Mouse (Mus musculus): ENCODE data around the gene Myo15. TPM values are rescaled to one million over a fixed set of nuclear protein-coding genes. Genes with fewer than 3 reads are reported as not detected.

Gene Myo15
- not detected for polyA plus RNA-seq (2015; fragmentation: Illumina TruSeq; extraction: RNeasy Lipid Tissue Mini Kit (QIAGEN cat#74804); ENCODE audit: insufficient read depth, low read depth, low replicate concordance)

GRCm38 (mm10) chr11:60469039-60469438 lies at the start of gene Myo15:
Gene Myo15 (plus strand): TSS chr11:60469339.

GRCm38 (mm10) chr11:60454080-60454744 lies 14.9 kb upstream of the Myo15 start, which contains the start of gene Drg2:
Gene Drg2 (plus strand): TSS chr11:60454591.

DNA sequence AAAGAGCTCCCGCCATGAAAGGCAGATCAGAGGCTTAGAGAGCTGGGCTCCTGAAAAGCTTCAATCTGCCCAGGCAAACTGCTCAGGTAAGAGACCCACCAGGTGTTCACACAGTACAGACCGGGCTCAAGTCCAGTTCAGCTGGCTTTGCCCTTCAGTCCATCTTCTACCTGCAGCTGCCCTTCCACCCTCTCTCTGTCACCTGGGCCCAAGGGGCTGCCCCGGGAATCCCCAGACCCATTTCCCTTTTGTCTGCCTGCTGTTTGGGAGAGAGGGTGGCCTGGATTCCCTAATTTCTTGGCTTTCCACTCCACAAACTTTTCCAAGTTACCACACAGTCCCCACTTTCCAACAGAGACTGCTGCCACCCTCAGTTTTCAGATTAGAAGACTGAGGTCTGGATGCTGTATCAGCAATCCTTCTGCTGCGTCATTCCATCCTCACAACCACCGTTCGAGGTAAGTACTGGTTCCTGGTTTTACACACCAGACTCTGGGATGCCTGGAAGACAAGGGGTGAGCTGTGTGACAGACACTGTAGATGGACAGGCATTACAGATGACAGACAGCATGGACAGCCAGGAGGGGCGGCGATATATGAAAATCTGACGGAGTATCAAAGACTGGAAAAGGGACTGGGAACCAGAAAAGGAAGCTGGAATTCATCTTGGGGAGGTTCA lies 67.2 kb downstream of the Myo15 start, which contains the start of gene Alkbh5:
Gene Alkbh5 (plus strand): TSS at position 202 of the 679 bp plus-strand sequence.

Other genes with a start within 250 kb of the Myo15 start
- gene Srebf1, start 246.8 kb upstream of the Myo15 start, polyA plus RNA-seq (2015; fragmentation: Illumina TruSeq; extraction: RNeasy Lipid Tissue Mini Kit (QIAGEN cat#74804); ENCODE audit: insufficient read depth, low read depth, low replicate concordance), result 24.9 TPM
- 13.1 TPM for gene Tom1l2, start 116.4 kb upstream of the Myo15 start, polyA plus RNA-seq (2015; fragmentation: Illumina TruSeq; extraction: RNeasy Lipid Tissue Mini Kit (QIAGEN cat#74804); ENCODE audit: insufficient read depth, low read depth, low replicate concordance)
- not detected for gene Drc3, start 116.0 kb upstream of the Myo15 start, polyA plus RNA-seq (2015; fragmentation: Illumina TruSeq; extraction: RNeasy Lipid Tissue Mini Kit (QIAGEN cat#74804); ENCODE audit: insufficient read depth, low read depth, low replicate concordance)
- gene Gid4, start 52.2 kb upstream of the Myo15 start, polyA plus RNA-seq (2015; fragmentation: Illumina TruSeq; extraction: RNeasy Lipid Tissue Mini Kit (QIAGEN cat#74804); ENCODE audit: insufficient read depth, low read depth, low replicate concordance), result 7.5 TPM
- 5.6 TPM for gene Atpaf2, start 50.9 kb upstream of the Myo15 start, polyA plus RNA-seq (2015; fragmentation: Illumina TruSeq; extraction: RNeasy Lipid Tissue Mini Kit (QIAGEN cat#74804); ENCODE audit: insufficient read depth, low read depth, low replicate concordance)
- 14.7 TPM for gene Drg2, start 14.7 kb upstream of the Myo15 start, polyA plus RNA-seq (2015; fragmentation: Illumina TruSeq; extraction: RNeasy Lipid Tissue Mini Kit (QIAGEN cat#74804); ENCODE audit: insufficient read depth, low read depth, low replicate concordance)
- 9.5 TPM for gene Alkbh5, start 67.0 kb downstream of the Myo15 start, polyA plus RNA-seq (2015; fragmentation: Illumina TruSeq; extraction: RNeasy Lipid Tissue Mini Kit (QIAGEN cat#74804); ENCODE audit: insufficient read depth, low read depth, low replicate concordance)
- gene Llgl1, start 230.4 kb downstream of the Myo15 start, polyA plus RNA-seq (2015; fragmentation: Illumina TruSeq; extraction: RNeasy Lipid Tissue Mini Kit (QIAGEN cat#74804); ENCODE audit: insufficient read depth, low read depth, low replicate concordance), result 5.1 TPM